Mouse (Mus musculus) stomach, embryonic 14.5 days (tissue): ENCODE data around the gene Lsp1. TPM values are rescaled to one million over a fixed set of nuclear protein-coding genes. Genes with fewer than 3 reads are reported as not detected.

Source experiments
- ATAC-seq: fragments of 200-750 bp; cut with Nextera tagmentation; 2 replicates; pipeline ENCODE4 v1.8.0; 2017; ENCODE audit warnings: low read depth, moderate TSS enrichment; ENCODE audit not compliant: insufficient number of reproducible peaks, insufficient read depth, low FRiP score
- H3K27ac ChIP-seq: fragments of 300-500 bp; sonication (generic); 2 replicates; pipeline ENCODE4 v1.5.1; 2014; ENCODE audit warnings: mild to moderate bottlenecking, low read length, moderate library complexity, mixed read lengths
- H3K27me3 ChIP-seq: fragments of 300-500 bp; sonication (generic); 2 replicates; pipeline ENCODE4 v1.6.1; 2014; ENCODE audit warnings: low read length, control low read depth, mixed read lengths; ENCODE audit not compliant: control insufficient read depth, insufficient read depth
- H3K36me3 ChIP-seq: fragments of 300-500 bp; sonication (generic); 2 replicates; pipeline ENCODE4 v1.6.1; 2014; ENCODE audit warnings: mild to moderate bottlenecking, control low read depth, low read length, moderate library complexity, mixed read lengths; ENCODE audit not compliant: control insufficient read depth, insufficient read depth
- H3K4me1 ChIP-seq: fragments of 300-500 bp; sonication (generic); 2 replicates; pipeline ENCODE4 v1.6.1; 2014; ENCODE audit warnings: low read length, control low read depth, mixed read lengths; ENCODE audit not compliant: control insufficient read depth, insufficient read depth
- H3K4me2 ChIP-seq: fragments of 300-500 bp; sonication (generic); replicated peaks from 2 replicates; pipeline ENCODE4 v1.6.1; 2014; ENCODE audit warnings: low read depth, low read length, control low read depth
- H3K4me3 ChIP-seq: fragments of 300-500 bp; sonication (generic); 2 replicates; pipeline ENCODE4 v1.5.1; 2014; ENCODE audit warnings: low read depth, low read length, control low read depth
- H3K9ac ChIP-seq: fragments of 300-500 bp; sonication (generic); replicated peaks from 2 replicates; pipeline ENCODE4 v1.6.1; 2014; ENCODE audit warnings: low read depth, mild to moderate bottlenecking, control low read depth, low read length, moderate library complexity, mixed read lengths
- H3K9me3 ChIP-seq: fragments of 300-500 bp; sonication (generic); 2 replicates; pipeline ENCODE4 v1.6.1; 2016; ENCODE audit warnings: low read depth, low read length, control low read depth; ENCODE audit not compliant: control insufficient read depth
- WGBS: fragments of 180-500 bp; shearing (Covaris S2); extraction: QIAGEN DNeasy Blood & Tissue Kit; methylation state at CpG from one replicate; pipeline ENCODE4 v1.1.7; 2014; 5-methylcytosine and 5-hydroxymethylcytosine counted together
- polyA plus RNA-seq: library from polyadenylated mRNA; unstranded; fragments of >200 nt; fragmentation: Nextera tagmentation; extraction: Ambion mirVana; gene quantifications from 2 replicates; pipeline ENCODE4 v1.2.1, GENCODE M21; 2014

The Lsp1 gene
- polyA plus RNA-seq, 1 experiment from 2014 or later, result 194 TPM

DNA sequence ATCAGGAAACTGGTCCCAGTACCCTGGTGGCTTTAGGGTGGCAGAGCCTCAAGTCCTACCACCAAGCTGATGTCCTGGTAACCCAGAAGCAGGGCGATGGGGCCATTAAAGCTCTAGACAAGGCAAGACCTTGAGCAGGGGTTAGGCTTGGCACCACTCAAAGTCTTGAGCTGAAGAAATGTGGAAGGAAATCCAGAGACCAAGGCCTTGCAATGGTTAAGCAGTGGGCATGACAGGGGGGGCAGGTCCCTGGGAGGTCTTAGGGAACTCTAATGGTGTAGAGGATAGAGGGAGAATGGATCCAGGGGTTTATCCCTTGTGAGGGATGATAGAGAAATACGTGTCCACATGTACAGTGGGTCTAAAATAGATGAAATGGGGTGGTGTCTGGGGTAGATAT is 12.9 kb downstream of the Lsp1 start:
- Histone ChIP-seq H3K9ac (peak overlapping the region; percentile 74), H3K4me2 (peak overlapping the region; percentile 70), H3K4me3 (peak overlapping the region; percentile 38), H3K9me3 (no peaks in the 10 kb centered on the region), H3K27ac (peak overlapping the region; percentile 97), H3K4me1 (peaks cover 53% of the 10 kb centered on the region), H3K27me3 (no peaks in the 10 kb centered on the region), H3K36me3 (peaks cover 5% of the 10 kb centered on the region; the same call in 1 of the 2 replicates)
- 82% methylated on average over 2 of the region's 2 CpGs for WGBS
- no peak for ATAC-seq

DNA sequence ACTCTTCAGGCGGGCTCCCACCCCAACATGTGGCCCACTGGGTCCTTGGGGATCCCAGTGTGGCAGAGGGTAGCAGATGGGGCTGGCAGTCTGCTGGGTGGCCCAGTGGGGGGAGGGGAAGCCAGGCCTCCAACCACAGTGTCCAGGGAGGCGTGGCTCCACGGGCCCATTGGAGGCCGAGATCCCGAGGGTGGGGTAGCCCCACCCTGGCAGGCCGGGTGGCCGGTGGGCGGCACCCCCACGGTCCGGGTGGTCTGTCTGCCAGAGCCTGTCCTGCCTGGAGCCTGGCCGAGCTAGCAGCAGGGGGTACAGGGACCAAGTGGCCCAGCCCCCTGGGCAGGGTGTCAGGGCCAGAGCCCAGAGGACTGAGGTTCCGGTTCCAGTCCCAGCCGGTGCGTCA is 14.2 kb downstream of the Lsp1 start:
- H3K4me2 ChIP-seq, result peak overlapping the region; percentile 70
- H3K36me3 ChIP-seq, result peaks cover 8% of the 10 kb centered on the region; the same call in 1 of the 2 replicates
- peak overlapping the region; percentile 97 for H3K27ac ChIP-seq
- peak overlapping the region; percentile 38 for H3K4me3 ChIP-seq
- H3K27me3 ChIP-seq, result no peaks in the 10 kb centered on the region
- WGBS, result 62% methylated on average over 9 of the region's 14 CpGs
- ATAC-seq, result no peak
- no peaks in the 10 kb centered on the region for H3K9me3 ChIP-seq
- peak overlapping the region; percentile 43 for H3K9ac ChIP-seq
- H3K4me1 ChIP-seq, result peaks cover 57% of the 10 kb centered on the region

DNA sequence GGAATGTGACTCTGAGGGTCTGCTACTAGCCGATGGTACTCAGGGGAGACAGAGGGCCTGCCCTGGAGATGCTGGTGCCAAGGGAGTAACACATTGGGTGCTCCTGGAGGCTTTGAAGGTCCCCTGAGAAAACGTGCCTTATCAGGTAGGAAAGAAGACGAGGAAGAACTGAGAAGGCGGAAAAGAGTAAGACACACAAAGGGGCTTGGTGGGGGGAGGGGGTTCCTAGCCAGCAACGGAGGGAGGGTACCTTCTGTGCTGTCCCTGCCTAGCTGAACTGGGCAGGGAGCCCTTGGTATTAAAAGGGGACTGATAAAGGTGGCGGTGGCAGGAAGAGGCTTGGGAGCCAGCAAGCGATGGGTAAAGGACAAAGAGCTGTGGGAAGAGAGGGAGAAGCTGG is 15.0 kb downstream of the Lsp1 start:
- Histone ChIP-seq H3K27me3 (no peaks in the 10 kb centered on the region), H3K4me1 (peaks cover 56% of the 10 kb centered on the region), H3K4me3 (peak overlapping the region; percentile 38), H3K9ac (peak overlapping the region; percentile 43), H3K9me3 (no peaks in the 10 kb centered on the region), H3K36me3 (peaks cover 8% of the 10 kb centered on the region; the same call in 1 of the 2 replicates), H3K4me2 (peak overlapping the region; percentile 70), H3K27ac (peak overlapping the region; percentile 97)
- no peak for ATAC-seq
- 55% methylated on average over 7 of the region's 7 CpGs for WGBS

DNA sequence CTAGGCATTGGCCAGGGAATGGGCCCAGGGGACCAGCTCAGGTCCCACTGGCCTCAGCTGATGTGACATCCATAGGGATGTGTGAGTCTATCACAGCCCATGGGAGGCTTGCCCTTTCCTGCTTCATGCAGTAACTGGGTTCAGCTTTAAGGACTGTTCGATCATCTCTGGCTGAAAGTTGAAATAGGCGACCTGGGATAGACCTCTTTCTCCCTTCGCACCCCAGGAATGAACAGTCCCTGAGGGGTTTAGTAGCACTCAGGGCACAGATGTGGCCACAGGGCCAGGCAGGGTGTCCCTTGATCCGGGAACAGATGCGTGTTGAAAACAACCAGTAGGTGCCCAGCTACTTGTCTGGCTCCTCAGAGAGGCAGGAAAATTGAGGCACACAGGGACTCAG is 15.7 kb downstream of the Lsp1 start:
- peak overlapping the region; percentile 43 for H3K9ac ChIP-seq
- WGBS, result 79% methylated on average over 5 of the region's 5 CpGs
- no peaks in the 10 kb centered on the region for H3K27me3 ChIP-seq
- ATAC-seq, result no peak
- no peaks in the 10 kb centered on the region for H3K9me3 ChIP-seq
- H3K4me2 ChIP-seq, result peak overlapping the region; percentile 70
- H3K27ac ChIP-seq, result peak overlapping the region; percentile 97
- H3K4me1 ChIP-seq, result peaks cover 56% of the 10 kb centered on the region
- H3K4me3 ChIP-seq, result peak overlapping the region; percentile 38
- peaks cover 8% of the 10 kb centered on the region; the same call in 1 of the 2 replicates for H3K36me3 ChIP-seq

DNA sequence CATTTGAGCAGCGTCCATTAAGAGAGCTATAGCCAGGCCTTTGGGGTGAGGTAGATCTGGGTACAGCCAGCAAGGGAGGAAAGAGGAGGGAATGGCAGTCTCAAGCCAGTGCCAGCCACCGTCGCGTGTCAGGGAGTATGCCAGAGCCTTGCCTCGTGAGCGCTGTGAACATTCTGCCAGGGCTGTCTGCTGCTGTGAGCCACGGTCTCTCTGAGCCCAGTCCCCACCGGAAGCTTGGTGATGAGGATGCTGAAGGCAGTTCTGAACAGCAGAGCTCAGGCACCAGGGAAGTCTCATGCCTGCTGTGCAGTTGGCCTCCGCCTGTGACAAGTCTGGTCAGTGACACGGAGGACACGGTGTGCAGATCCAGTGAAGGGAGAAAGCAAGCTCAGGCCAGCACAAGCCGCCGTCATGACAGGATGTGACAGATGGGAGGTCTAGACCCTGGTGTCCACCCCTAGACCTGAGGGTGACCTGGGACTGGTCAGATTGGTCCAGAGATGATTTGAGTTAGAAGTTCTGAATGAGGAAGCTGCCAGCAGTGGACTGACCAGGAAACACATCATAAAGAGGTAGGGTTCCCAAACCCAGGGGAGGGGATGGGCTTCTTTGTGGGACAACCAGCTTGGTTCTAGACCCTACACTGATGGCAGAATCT is 16.3 kb downstream of the Lsp1 start:
- Histone ChIP-seq H3K27ac (peak overlapping the region; percentile 97), H3K9me3 (no peaks in the 10 kb centered on the region), H3K27me3 (no peaks in the 10 kb centered on the region), H3K4me3 (peak overlapping the region; percentile 38), H3K4me2 (peak overlapping the region; percentile 70), H3K4me1 (peaks cover 57% of the 10 kb centered on the region), H3K36me3 (peaks cover 8% of the 10 kb centered on the region; the same call in 1 of the 2 replicates), H3K9ac (peak overlapping the region; percentile 43; the same call in 1 of the 2 replicates)
- WGBS, result 71% methylated on average over 13 of the region's 13 CpGs
- no peak for ATAC-seq

DNA sequence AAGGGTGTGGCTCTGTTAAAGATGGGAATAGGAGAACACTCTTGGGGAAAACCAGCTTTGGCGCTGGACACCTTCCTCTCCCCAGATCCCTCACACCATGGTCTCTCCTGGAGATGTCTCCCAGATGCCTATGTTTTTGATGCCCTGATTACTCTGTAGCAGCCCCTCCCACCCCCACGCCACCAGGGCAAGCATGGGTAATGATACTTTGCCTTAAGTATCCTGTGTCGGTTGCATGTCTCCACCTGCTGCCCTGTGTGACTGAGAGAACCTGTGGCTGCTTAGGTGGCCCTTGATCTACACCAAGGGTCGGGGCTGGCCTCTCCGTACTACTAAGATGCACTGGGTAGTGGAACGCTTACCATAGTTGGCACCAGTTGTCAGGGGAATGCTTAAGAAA is 17.4 kb downstream of the Lsp1 start:
- peak overlapping the region; percentile 97; the same call in 1 of the 2 replicates for H3K27ac ChIP-seq
- H3K4me2 ChIP-seq, result peak overlapping the region; percentile 70
- peaks cover 8% of the 10 kb centered on the region; the same call in 1 of the 2 replicates for H3K36me3 ChIP-seq
- no peaks in the 10 kb centered on the region for H3K9me3 ChIP-seq
- no peak overlapping the region for H3K9ac ChIP-seq
- H3K4me1 ChIP-seq, result peaks cover 62% of the 10 kb centered on the region
- 89% methylated on average over 6 of the region's 6 CpGs for WGBS
- H3K27me3 ChIP-seq, result no peaks in the 10 kb centered on the region
- H3K4me3 ChIP-seq, result peak overlapping the region; percentile 38; the same call in 1 of the 2 replicates
- ATAC-seq, result no peak

DNA sequence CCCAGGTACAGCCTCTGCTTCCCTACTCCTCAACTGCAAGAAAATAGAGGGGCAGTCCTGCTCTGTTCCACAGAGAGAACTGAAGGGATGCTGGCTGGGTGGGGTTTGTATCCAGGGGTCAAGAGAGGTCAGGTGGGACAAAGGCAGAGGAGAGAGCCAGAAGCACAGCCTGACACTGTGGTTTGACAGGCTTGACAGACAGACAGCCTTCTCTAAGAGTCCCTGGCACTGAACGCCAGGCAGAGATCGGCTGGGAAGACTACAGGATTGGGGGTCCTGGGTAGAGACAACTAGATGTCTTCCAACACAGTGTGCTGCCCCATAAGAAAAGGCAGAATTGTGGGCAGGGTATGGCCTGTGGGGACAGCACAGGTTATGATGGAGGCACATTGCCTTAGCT is 18.0 kb downstream of the Lsp1 start:
- peak overlapping the region; percentile 70 for H3K4me2 ChIP-seq
- peak overlapping the region; percentile 97; the same call in 1 of the 2 replicates for H3K27ac ChIP-seq
- no peaks in the 10 kb centered on the region for H3K9me3 ChIP-seq
- peaks cover 63% of the 10 kb centered on the region for H3K4me1 ChIP-seq
- no peak overlapping the region for H3K4me3 ChIP-seq
- H3K36me3 ChIP-seq, result peaks cover 8% of the 10 kb centered on the region; the same call in 1 of the 2 replicates
- H3K27me3 ChIP-seq, result no peaks in the 10 kb centered on the region
- WGBS, result 88% methylated on average over 2 of the region's 2 CpGs
- no peak for ATAC-seq
- no peak overlapping the region for H3K9ac ChIP-seq

DNA sequence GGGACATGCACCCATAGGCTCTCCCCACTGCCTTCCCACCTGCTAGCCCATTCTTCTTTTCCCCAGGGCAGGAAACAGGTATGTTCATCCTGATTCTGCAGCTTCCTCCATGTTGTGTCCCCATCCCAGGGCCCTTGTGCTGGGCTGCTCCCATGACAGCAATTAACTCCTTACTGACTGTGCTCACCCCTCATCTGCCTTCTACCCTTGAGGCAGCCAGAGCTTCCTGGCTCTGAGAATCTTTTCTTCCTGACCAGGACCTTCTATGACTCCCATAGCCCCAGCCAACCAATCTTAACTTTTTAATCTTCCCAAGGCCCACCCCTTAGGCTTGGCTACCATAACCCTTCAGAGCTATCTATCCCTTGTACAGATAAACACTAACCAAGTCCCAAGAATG is 18.7 kb downstream of the Lsp1 start:
- Histone ChIP-seq H3K27me3 (no peaks in the 10 kb centered on the region), H3K36me3 (peaks cover 8% of the 10 kb centered on the region; the same call in 1 of the 2 replicates), H3K4me3 (no peak overlapping the region), H3K9me3 (no peaks in the 10 kb centered on the region), H3K9ac (no peak overlapping the region), H3K4me1 (peaks cover 64% of the 10 kb centered on the region), H3K27ac (peak overlapping the region; percentile 97; the same call in 1 of the 2 replicates), H3K4me2 (0 out of 2 replicates have a peak overlapping the region, but pooled peaks have one; percentile 70)
- ATAC-seq, result no peak
